Mouse (Mus musculus) midbrain, embryonic 14.5 days (tissue): ENCODE results near the gene Kcnq1. TPM values are rescaled to one million over a fixed set of nuclear protein-coding genes. Genes with fewer than 3 reads are reported as not detected.

ENCODE experiments used
- ATAC-seq: fragments of 200-750 bp; cut with Nextera tagmentation; 2 replicates; pipeline ENCODE4 v1.8.0; 2017; ENCODE audit warnings: moderate number of reproducible peaks, moderate library complexity; ENCODE audit not compliant: low FRiP score, low TSS enrichment
- DNase-seq: peaks from one replicate; pipeline ENCODE4 v3.0.0-alpha.2; 2015
- H3K27ac ChIP-seq: fragments of 300-500 bp; sonication (generic); replicated peaks from 2 replicates; pipeline ENCODE4 v1.5.1; 2014; ENCODE audit warnings: mild to moderate bottlenecking, low read depth, low read length, moderate library complexity
- H3K27me3 ChIP-seq: fragments of 300-500 bp; sonication (generic); 2 replicates; pipeline ENCODE4 v1.6.1; 2014; ENCODE audit warnings: low read length, control low read depth, mixed read lengths; ENCODE audit not compliant: control insufficient read depth, insufficient read depth
- H3K36me3 ChIP-seq: fragments of 300-500 bp; sonication (generic); 2 replicates; pipeline ENCODE4 v1.6.1; 2014; ENCODE audit warnings: low read length, control low read depth; ENCODE audit not compliant: control insufficient read depth, insufficient read depth
- H3K4me1 ChIP-seq: fragments of 300-500 bp; sonication (generic); 2 replicates; pipeline ENCODE4 v1.6.1; 2014; ENCODE audit warnings: mild to moderate bottlenecking, antibody characterized with exemption, low read length, control low read depth; ENCODE audit not compliant: control insufficient read depth, insufficient read depth
- H3K4me2 ChIP-seq: fragments of 300-500 bp; sonication (generic); 2 replicates; pipeline ENCODE4 v1.6.1; 2014; ENCODE audit warnings: mild to moderate bottlenecking, low read length, moderate library complexity
- H3K4me3 ChIP-seq: fragments of 300-500 bp; sonication (generic); replicated peaks from 2 replicates; pipeline ENCODE4 v1.5.1; 2014; ENCODE audit warnings: low read depth, low read length
- H3K9ac ChIP-seq: fragments of 300-500 bp; sonication (generic); replicated peaks from 2 replicates; pipeline ENCODE4 v1.6.1; 2014; ENCODE audit warnings: mild to moderate bottlenecking, low read length, moderate library complexity
- H3K9me3 ChIP-seq: fragments of 300-500 bp; sonication (generic); 2 replicates; pipeline ENCODE4 v1.6.1; 2016; ENCODE audit warnings: low read length, control low read depth, mixed read lengths; ENCODE audit not compliant: control insufficient read depth
- WGBS: fragments of 180-500 bp; shearing (Covaris S2); extraction: QIAGEN DNeasy Blood & Tissue Kit; methylation state at CpG from one replicate; pipeline ENCODE4 v1.1.7; 2014; 5-methylcytosine and 5-hydroxymethylcytosine counted together
- polyA plus RNA-seq: library from polyadenylated mRNA; unstranded; fragments of >200 nt; fragmentation: Nextera tagmentation; extraction: Ambion mirVana; gene quantifications from 2 replicates; pipeline ENCODE4 v1.2.1, GENCODE M21; 2014

Gene Kcnq1
- polyA plus RNA-seq, 1 experiment from 2014 or later, result 1.2 TPM

- WGBS, result 23% methylated on average over 2 of the region's 2 CpGs
- no peak for DNase-seq
- Histone ChIP-seq H3K27ac (0 out of 2 replicates have a peak overlapping the region, but pooled peaks have one; percentile 6), H3K9ac (no peak overlapping the region), H3K4me2 (no peak overlapping the region), H3K36me3 (no peaks in the 10 kb centered on the region), H3K9me3 (no peaks in the 10 kb centered on the region), H3K27me3 (no peaks in the 10 kb centered on the region), H3K4me1 (peaks cover 13% of the 10 kb centered on the region; the same call in 1 of the 2 replicates), H3K4me3 (no peak overlapping the region)
- ATAC-seq, result no peak
These were observed 322.8 kb downstream of the Kcnq1 start for GRCm38 (mm10) chr7:143428814-143429499.

- Histone ChIP-seq H3K4me2 (no peak overlapping the region), H3K27me3 (no peaks in the 10 kb centered on the region), H3K4me1 (peaks cover 18% of the 10 kb centered on the region), H3K36me3 (no peaks in the 10 kb centered on the region), H3K9ac (no peak overlapping the region), H3K27ac (no peak overlapping the region), H3K9me3 (no peaks in the 10 kb centered on the region), H3K4me3 (no peak overlapping the region)
- WGBS, result 96% methylated on average over 1 of the region's 1 CpGs
- DNase-seq (no peak), ATAC-seq (no peak)
These were observed 326.5 kb downstream of the Kcnq1 start for GRCm38 (mm10) chr7:143432631-143433030.

- no peaks in the 10 kb centered on the region for H3K27me3 ChIP-seq
- peaks cover 15% of the 10 kb centered on the region for H3K4me1 ChIP-seq
- H3K4me3 ChIP-seq, result no peak overlapping the region
- no peaks in the 10 kb centered on the region for H3K36me3 ChIP-seq
- H3K9ac ChIP-seq, result no peak overlapping the region
- DNase-seq (no peak), ATAC-seq (no peak)
- 59% methylated on average over 7 of the region's 7 CpGs for WGBS
- no peak overlapping the region for H3K4me2 ChIP-seq
- no peaks in the 10 kb centered on the region for H3K9me3 ChIP-seq
- H3K27ac ChIP-seq, result no peak overlapping the region
These were observed 327.2 kb downstream of the Kcnq1 start for GRCm38 (mm10) chr7:143433331-143433730.

- 15% methylated on average over 18 of the region's 18 CpGs for WGBS
- H3K9ac ChIP-seq, result peak overlapping the region; percentile 77
- ATAC-seq (peak; percentile 59), DNase-seq (no peak)
- no peaks in the 10 kb centered on the region for H3K27me3 ChIP-seq
- H3K9me3 ChIP-seq, result no peaks in the 10 kb centered on the region
- H3K4me1 ChIP-seq, result peaks cover 20% of the 10 kb centered on the region
- H3K36me3 ChIP-seq, result no peaks in the 10 kb centered on the region
- peak overlapping the region; percentile 43 for H3K4me3 ChIP-seq
- H3K27ac ChIP-seq, result peak overlapping the region; percentile 65
- peak overlapping the region; percentile 86 for H3K4me2 ChIP-seq
These were observed 331.2 kb downstream of the Kcnq1 start for GRCm38 (mm10) chr7:143437231-143437893.

GRCm38 (mm10) chr7:143437894-143438581, 331.9 kb downstream of the Kcnq1 start:
- Histone ChIP-seq H3K4me3 (peak overlapping the region; percentile 43), H3K27ac (peak overlapping the region; percentile 65), H3K9me3 (no peaks in the 10 kb centered on the region), H3K27me3 (no peaks in the 10 kb centered on the region), H3K4me1 (peaks cover 20% of the 10 kb centered on the region), H3K4me2 (peak overlapping the region; percentile 86), H3K9ac (peak overlapping the region; percentile 77), H3K36me3 (no peaks in the 10 kb centered on the region)
- ATAC-seq (peak; percentile 73), DNase-seq (peak; percentile 81)
- WGBS, result 1% methylated on average over 63 of the region's 63 CpGs

GRCm38 (mm10) chr7:143438965-143439364, 332.8 kb downstream of the Kcnq1 start:
- Histone ChIP-seq H3K9me3 (no peaks in the 10 kb centered on the region), H3K27me3 (no peaks in the 10 kb centered on the region), H3K27ac (no peak overlapping the region), H3K9ac (peak overlapping the region; percentile 77; the same call in 1 of the 2 replicates), H3K36me3 (no peaks in the 10 kb centered on the region), H3K4me1 (peaks cover 20% of the 10 kb centered on the region), H3K4me3 (no peak overlapping the region; the same call in 1 of the 2 replicates), H3K4me2 (peak overlapping the region; percentile 86)
- 62% methylated on average over 1 of the region's 1 CpGs for WGBS
- ATAC-seq, result no peak
- DNase-seq, result no peak

GRCm38 (mm10) chr7:143444580-143444954, 338.4 kb downstream of the Kcnq1 start:
- Histone ChIP-seq H3K27ac (peak overlapping the region; percentile 60; the same call in 1 of the 2 replicates), H3K36me3 (no peaks in the 10 kb centered on the region), H3K4me2 (peak overlapping the region; percentile 60), H3K9me3 (no peaks in the 10 kb centered on the region), H3K4me1 (peaks cover 20% of the 10 kb centered on the region), H3K9ac (no peak overlapping the region; the same call in 1 of the 2 replicates), H3K27me3 (no peaks in the 10 kb centered on the region; the same call in 1 of the 2 replicates), H3K4me3 (no peak overlapping the region)
- no peak for DNase-seq
- ATAC-seq, result no peak
- 16% methylated on average over 8 of the region's 8 CpGs for WGBS

- 1% methylated on average over 55 of the region's 55 CpGs for WGBS
- H3K4me1 ChIP-seq, result peaks cover 19% of the 10 kb centered on the region
- peak overlapping the region; percentile 60 for H3K4me2 ChIP-seq
- H3K9me3 ChIP-seq, result no peaks in the 10 kb centered on the region
- H3K9ac ChIP-seq, result peak overlapping the region; percentile 54
- ATAC-seq (peak; percentile 51; the same call in 1 of the 2 replicates), DNase-seq (peak; percentile 73)
- peak overlapping the region; percentile 78 for H3K27ac ChIP-seq
- no peaks in the 10 kb centered on the region; the same call in 1 of the 2 replicates for H3K27me3 ChIP-seq
- peak overlapping the region; percentile 36 for H3K4me3 ChIP-seq
- no peaks in the 10 kb centered on the region for H3K36me3 ChIP-seq
These were observed 338.9 kb downstream of the Kcnq1 start for GRCm38 (mm10) chr7:143444955-143445648.
